Comparison of ENCODE assay signal across 8 mouse cellular contexts in genomic region chrX:142806620-142807061, GRCm38 (mm10).
DNase-seq lines count a peak whose midpoint lies in the region; ATAC-seq lines count a peak whose summit lies in the region.

No protein-coding gene starts in this region.

- no peak overlapping the region for H3K9ac ChIP-seq in hindbrain, embryonic 15.5 days
- no peak overlapping the region for H3K9ac ChIP-seq in hindbrain, embryonic 12.5 days
- H3K9ac ChIP-seq in neural tube, embryonic 15.5 days (replicated peaks) = no peak overlapping the region

- H3K4me3 ChIP-seq in hindbrain, embryonic 15.5 days = no peak overlapping the region
- no peak overlapping the region for H3K4me3 ChIP-seq in hindbrain, embryonic 12.5 days
- H3K4me3 ChIP-seq in neural tube, embryonic 15.5 days (replicated peaks) = no peak overlapping the region

- ATAC-seq in hindbrain, embryonic 15.5 days (ENCODE audit: low FRiP score, low read depth) = peak; percentile 47; the same call in 1 of the 2 replicates
- no peak for ATAC-seq in hindbrain, embryonic 12.5 days (ENCODE audit: low FRiP score)
- 0 out of 2 replicates have a peak, but pooled peaks have one; percentile 53 for ATAC-seq in neural tube, embryonic 15.5 days (ENCODE audit: low FRiP score)
- no peak for ATAC-seq in megakaryocyte progenitor cell, adult 5-6 weeks (replicated peaks; ENCODE audit: poor library complexity)

- H3K9me3 ChIP-seq in hindbrain, embryonic 15.5 days = no peaks in the 10 kb centered on the region
- no peaks in the 10 kb centered on the region for H3K9me3 ChIP-seq in hindbrain, embryonic 12.5 days (replicated peaks)
- no peaks in the 10 kb centered on the region for H3K9me3 ChIP-seq in neural tube, embryonic 15.5 days (replicated peaks)

- WGBS in hindbrain, embryonic 15.5 days = 37% methylated on average over 10 of the region's 10 CpGs
- WGBS in hindbrain, embryonic 12.5 days = 43% methylated on average over 10 of the region's 10 CpGs
- 46% methylated on average over 10 of the region's 10 CpGs for WGBS in neural tube, embryonic 15.5 days

- no peak overlapping the region for H3K4me2 ChIP-seq in hindbrain, embryonic 15.5 days
- H3K4me2 ChIP-seq in hindbrain, embryonic 12.5 days (replicated peaks) = no peak overlapping the region
- no peak overlapping the region for H3K4me2 ChIP-seq in neural tube, embryonic 15.5 days

- H3K27me3 ChIP-seq in hindbrain, embryonic 15.5 days = no peaks in the 10 kb centered on the region
- H3K27me3 ChIP-seq in hindbrain, embryonic 12.5 days = no peaks in the 10 kb centered on the region; the same call in 1 of the 2 replicates
- no peaks in the 10 kb centered on the region for H3K27me3 ChIP-seq in neural tube, embryonic 15.5 days (replicated peaks)

- H3K36me3 ChIP-seq in hindbrain, embryonic 15.5 days = no peaks in the 10 kb centered on the region
- no peaks in the 10 kb centered on the region for H3K36me3 ChIP-seq in hindbrain, embryonic 12.5 days
- H3K36me3 ChIP-seq in neural tube, embryonic 15.5 days = no peaks in the 10 kb centered on the region

- H3K4me1 ChIP-seq in hindbrain, embryonic 15.5 days (replicated peaks) = peaks cover 7% of the 10 kb centered on the region; the same call in 1 of the 2 replicates
- no peaks in the 10 kb centered on the region for H3K4me1 ChIP-seq in hindbrain, embryonic 12.5 days
- 0 out of 2 replicates have a peak, but pooled peaks cover 4% of the 10 kb centered on the region for H3K4me1 ChIP-seq in neural tube, embryonic 15.5 days

- DNase-seq in adrenal gland, postnatal 36 days = peak; percentile 30 to 41
- peak; percentile 35 to 38 for DNase-seq in cerebellum, postnatal 36 days
- DNase-seq in kidney, postnatal 10 days = peak; percentile 38
- no peak for DNase-seq in B cell, adult 2 months

- H3K27ac ChIP-seq in hindbrain, embryonic 15.5 days (replicated peaks) = no peak overlapping the region
- no peak overlapping the region for H3K27ac ChIP-seq in hindbrain, embryonic 12.5 days
- H3K27ac ChIP-seq in neural tube, embryonic 15.5 days (replicated peaks) = no peak overlapping the region

Comparison
In these comparisons a context has a peak if more than half of its experiments do, and no peak if none do; other contexts are left out.
1. ATAC-seq: peak in hindbrain, embryonic 15.5 days (single experiment) and neural tube, embryonic 15.5 days (single experiment); none in hindbrain, embryonic 12.5 days (single experiment) and megakaryocyte progenitor cell, adult 5-6 weeks (single experiment).
2. DNase-seq: peak in adrenal gland, postnatal 36 days (2 of 2), cerebellum, postnatal 36 days (2 of 2) and kidney, postnatal 10 days (single experiment); none in B cell, adult 2 months (0 of 2).